Mouse (Mus musculus) embryonic facial prominence, embryonic 10.5 days (tissue): ENCODE data around the gene Gm28230. TPM values are rescaled to one million over a fixed set of nuclear protein-coding genes. Genes with fewer than 3 reads are reported as not detected.

Source experiments
- DNase-seq: peaks from one replicate; pipeline ENCODE4 v3.0.0-alpha.2; 2017; ENCODE audit warnings: low spot score
- H3K27ac ChIP-seq: fragments of 300-500 bp; sonication (generic); replicated peaks from 2 replicates; pipeline ENCODE4 v1.5.1; 2016; ENCODE audit warnings: mild to moderate bottlenecking
- H3K27me3 ChIP-seq: fragments of 300-500 bp; sonication (generic); replicated peaks from 2 replicates; pipeline ENCODE4 v1.6.1; 2016; ENCODE audit warnings: low read depth, mild to moderate bottlenecking; ENCODE audit not compliant: poor library complexity, severe bottlenecking
- H3K36me3 ChIP-seq: fragments of 300-500 bp; sonication (generic); replicated peaks from 2 replicates; pipeline ENCODE4 v1.6.1; 2016; ENCODE audit warnings: mild to moderate bottlenecking, moderate library complexity
- H3K4me1 ChIP-seq: fragments of 300-500 bp; sonication (generic); 2 replicates; pipeline ENCODE4 v1.6.1; 2016
- H3K4me3 ChIP-seq: fragments of 300-500 bp; sonication (generic); 2 replicates; pipeline ENCODE4 v1.5.1; 2016; ENCODE audit warnings: mild to moderate bottlenecking, moderate library complexity
- H3K9me3 ChIP-seq: fragments of 300-500 bp; sonication (generic); 2 replicates; pipeline ENCODE4 v1.6.1; 2016; ENCODE audit warnings: mild to moderate bottlenecking
- WGBS: fragments of 180-500 bp; shearing (Covaris S2); methylation state at CpG from one replicate; pipeline ENCODE4 v1.1.7; 2016; 5-methylcytosine and 5-hydroxymethylcytosine counted together
- polyA plus RNA-seq: library from polyadenylated mRNA; unstranded; fragments of >200 nt; fragmentation: Nextera tagmentation; extraction: Ambion mirVana; gene quantifications from 2 replicates; pipeline ENCODE4 v1.2.1, GENCODE M21; 2016

The Gm28230 gene
- polyA plus RNA-seq, 1 experiment from 2014 or later = not detected

- Histone ChIP-seq H3K27me3 (peaks cover 100% of the 10 kb centered on the region), H3K4me1 (peaks cover 21% of the 10 kb centered on the region), H3K9me3 (no peaks in the 10 kb centered on the region), H3K4me3 (no peak overlapping the region), H3K27ac (no peak overlapping the region), H3K36me3 (no peaks in the 10 kb centered on the region)
- WGBS = 11% methylated on average over 6 of the region's 6 CpGs
- DNase-seq = peak; percentile 18
Measured at GRCm38 (mm10) chr2:74702820-74703219, 23.7 kb upstream of the Gm28230 start.

GRCm38 (mm10) chr2:74703317-74703716 is 23.2 kb upstream of the Gm28230 start:
- no peak overlapping the region for H3K27ac ChIP-seq
- H3K9me3 ChIP-seq = no peaks in the 10 kb centered on the region
- no peak overlapping the region for H3K4me3 ChIP-seq
- no peaks in the 10 kb centered on the region for H3K36me3 ChIP-seq
- peaks cover 16% of the 10 kb centered on the region for H3K4me1 ChIP-seq
- no peak for DNase-seq
- 3% methylated on average over 10 of the region's 10 CpGs for WGBS
- peaks cover 100% of the 10 kb centered on the region for H3K27me3 ChIP-seq

- Histone ChIP-seq H3K27ac (no peak overlapping the region), H3K4me3 (no peak overlapping the region)
- DNase-seq = peak; percentile 52
Measured at GRCm38 (mm10) chr2:74703720-74704392, 22.7 kb upstream of the Gm28230 start.

GRCm38 (mm10) chr2:74704393-74704998 is 22.0 kb upstream of the Gm28230 start, which contains the start of gene Hoxd8:
Gene Hoxd8, plus strand, starts transcription at chr2:74704615.
- H3K4me1 ChIP-seq = peaks cover 12% of the 10 kb centered on the region
- peak within 1 kb of the TSS; percentile 52 for H3K4me3 ChIP-seq
- H3K9me3 ChIP-seq = no peaks in the 10 kb centered on the region
- peak; percentile 75 for DNase-seq
- no peak within 1 kb of the TSS for H3K27ac ChIP-seq
- H3K27me3 ChIP-seq = peaks cover 100% of the 10 kb centered on the region
- H3K36me3 ChIP-seq = no peaks in the 10 kb centered on the region
- under 1% methylated on average over 49 of the region's 52 CpGs for WGBS

More at GRCm38 (mm10) chr2:74703720-74704392, 22.7 kb upstream of the Gm28230 start:
- Histone ChIP-seq H3K27me3 (peaks cover 100% of the 10 kb centered on the region), H3K36me3 (no peaks in the 10 kb centered on the region), H3K9me3 (no peaks in the 10 kb centered on the region), H3K4me1 (peaks cover 12% of the 10 kb centered on the region)
- WGBS = 1% methylated on average over 26 of the region's 26 CpGs

- no peak for DNase-seq
- Histone ChIP-seq H3K4me1 (peaks cover 12% of the 10 kb centered on the region), H3K27ac (no peak overlapping the region), H3K4me3 (peak overlapping the region; percentile 52), H3K9me3 (no peaks in the 10 kb centered on the region), H3K36me3 (no peaks in the 10 kb centered on the region), H3K27me3 (peaks cover 100% of the 10 kb centered on the region)
- WGBS = 3% methylated on average over 66 of the region's 66 CpGs
Measured at GRCm38 (mm10) chr2:74704999-74705466, 21.5 kb upstream of the Gm28230 start.

GRCm38 (mm10) chr2:74705467-74706089 is 20.9 kb upstream of the Gm28230 start:
- Histone ChIP-seq H3K36me3 (no peaks in the 10 kb centered on the region), H3K9me3 (no peaks in the 10 kb centered on the region), H3K4me1 (peaks cover 12% of the 10 kb centered on the region), H3K4me3 (peak overlapping the region; percentile 52), H3K27ac (no peak overlapping the region), H3K27me3 (peaks cover 100% of the 10 kb centered on the region)
- DNase-seq = peak; percentile 69
- under 1% methylated on average over 85 of the region's 85 CpGs for WGBS

GRCm38 (mm10) chr2:74706393-74706960 is 20.1 kb upstream of the Gm28230 start:
- H3K4me3 ChIP-seq = no peak overlapping the region
- 3% methylated on average over 13 of the region's 13 CpGs for WGBS
- H3K27me3 ChIP-seq = peaks cover 100% of the 10 kb centered on the region

GRCm38 (mm10) chr2:74707599-74707998 is 18.9 kb upstream of the Gm28230 start:
- WGBS = 5% methylated on average over 7 of the region's 7 CpGs
- Histone ChIP-seq H3K4me3 (no peak overlapping the region), H3K9me3 (no peaks in the 10 kb centered on the region), H3K27ac (no peak overlapping the region), H3K27me3 (peaks cover 100% of the 10 kb centered on the region), H3K4me1 (peaks cover 19% of the 10 kb centered on the region), H3K36me3 (no peaks in the 10 kb centered on the region)
- peak; percentile 22 for DNase-seq

More at GRCm38 (mm10) chr2:74706393-74706960, 20.1 kb upstream of the Gm28230 start:
- H3K36me3 ChIP-seq = no peaks in the 10 kb centered on the region
- peak; percentile 33 for DNase-seq
- peaks cover 12% of the 10 kb centered on the region for H3K4me1 ChIP-seq
- no peaks in the 10 kb centered on the region for H3K9me3 ChIP-seq
- H3K27ac ChIP-seq = no peak overlapping the region

- peak; percentile 18 for DNase-seq
- WGBS = 5% methylated on average over 4 of the region's 4 CpGs
- Histone ChIP-seq H3K4me1 (peaks cover 19% of the 10 kb centered on the region), H3K27me3 (peaks cover 100% of the 10 kb centered on the region), H3K36me3 (no peaks in the 10 kb centered on the region), H3K9me3 (no peaks in the 10 kb centered on the region), H3K27ac (no peak overlapping the region), H3K4me3 (no peak overlapping the region)
Measured at GRCm38 (mm10) chr2:74708676-74709075, 17.9 kb upstream of the Gm28230 start.

GRCm38 (mm10) chr2:74709465-74710419 is 16.8 kb upstream of the Gm28230 start:
- Histone ChIP-seq H3K4me1 (peaks cover 15% of the 10 kb centered on the region), H3K27me3 (peaks cover 100% of the 10 kb centered on the region), H3K36me3 (no peaks in the 10 kb centered on the region), H3K4me3 (no peak overlapping the region), H3K27ac (no peak overlapping the region), H3K9me3 (no peaks in the 10 kb centered on the region)
- 4% methylated on average over 5 of the region's 5 CpGs for WGBS
- DNase-seq = peak; percentile 25

GRCm38 (mm10) chr2:74710929-74711543 is 15.5 kb upstream of the Gm28230 start:
- no peaks in the 10 kb centered on the region for H3K36me3 ChIP-seq
- no peak overlapping the region for H3K27ac ChIP-seq
- H3K9me3 ChIP-seq = no peaks in the 10 kb centered on the region
- DNase-seq = peak; percentile 38
- peaks cover 10% of the 10 kb centered on the region for H3K4me1 ChIP-seq
- peaks cover 100% of the 10 kb centered on the region for H3K27me3 ChIP-seq
- WGBS = 1% methylated on average over 16 of the region's 16 CpGs
- H3K4me3 ChIP-seq = no peak overlapping the region
